Mouse (Mus musculus) CH12.LX (cell line): ENCODE measurements around the gene Tgfb1. TPM values are rescaled to one million over a fixed set of nuclear protein-coding genes. Genes with fewer than 3 reads are reported as not detected.

Experiments used
- DNase-seq: peaks from one replicate; pipeline ENCODE4 v3.0.0-alpha.2; 2013; ENCODE audit errors: extremely low read depth
- H3K27ac ChIP-seq: 2 replicates; pipeline ENCODE4 v1.5.1; 2012; ENCODE audit warnings: low read depth, mild to moderate bottlenecking, control low read depth, moderate library complexity; ENCODE audit not compliant: insufficient read depth
- H3K27me3 ChIP-seq: replicated peaks from 2 replicates; pipeline ENCODE3; 2012; ENCODE audit warnings: inconsistent platforms
- H3K36me3 ChIP-seq, 2 experiments: replicated peaks in 1 of 2; 2 replicates each; pipeline versions ENCODE3 to v1.6.1; 2012; ENCODE audit warnings: inconsistent platforms in 1 of 2, low read length in 1 of 2, mild to moderate bottlenecking in 1 of 2, mixed read lengths in 1 of 2, moderate library complexity in 1 of 2; ENCODE audit not compliant: control insufficient read depth in 1 of 2, insufficient read depth in 1 of 2
- H3K4me1 ChIP-seq, 2 experiments: 2 replicates each; pipeline ENCODE4 v1.6.1; 2012; ENCODE audit warnings: inconsistent platforms in 1 of 2, moderate library complexity in 1 of 2; ENCODE audit not compliant: insufficient read depth in 2 of 2, control insufficient read depth in 1 of 2
- H3K4me2 ChIP-seq: 2 replicates; pipeline ENCODE4 v1.6.1; 2012; ENCODE audit warnings: low read depth, mild to moderate bottlenecking, control low read depth; ENCODE audit not compliant: poor library complexity, insufficient read depth, severe bottlenecking
- H3K4me3 ChIP-seq, 3 experiments: fragments of 150-350 bp in 1 of 3; sonication (generic) in 1 of 3; replicated peaks in 1 of 3; 2 replicates each; pipeline versions ENCODE3 to v1.5.1; 2011 to 2012; ENCODE audit warnings: low read depth in 2 of 3, low read length in 2 of 3, mild to moderate bottlenecking in 2 of 3, moderate library complexity in 2 of 3, control low read depth in 1 of 3, improper control_type of control experiment in 1 of 3, inconsistent platforms in 1 of 3, mixed read lengths in 1 of 3; ENCODE audit not compliant: poor library complexity in 1 of 3
- H3K79me2 ChIP-seq: replicated peaks from 2 replicates; pipeline ENCODE4 v1.6.1; 2012; ENCODE audit warnings: mild to moderate bottlenecking, moderate library complexity; ENCODE audit not compliant: control insufficient read depth, poor library complexity, insufficient read depth, severe bottlenecking; ENCODE audit errors: extremely low read depth
- H3K9ac ChIP-seq: 2 replicates; pipeline ENCODE4 v1.6.1; 2012; ENCODE audit warnings: low read depth, mild to moderate bottlenecking, control low read depth, moderate library complexity; ENCODE audit not compliant: insufficient read depth
- H3K9me3 ChIP-seq: replicated peaks from 2 replicates; pipeline ENCODE3; 2012; ENCODE audit warnings: low read length, inconsistent platforms, mixed read lengths
- CHD1 ChIP-seq: IDR thresholded peaks from 2 replicates; pipeline ENCODE4 v1.6.1; 2012; ENCODE audit warnings: low read depth, low read length, improper control_type of control experiment, inconsistent platforms
- CHD2 ChIP-seq: IDR thresholded peaks from 2 replicates; pipeline ENCODE4 v1.6.1; 2011; ENCODE audit warnings: low read length, improper control_type of control experiment
- CTCF ChIP-seq, 2 experiments: IDR thresholded peaks in 1 of 2; conservative IDR thresholded peaks in 1 of 2; 2 replicates each; pipeline ENCODE4 v1.5.1; 2011 to 2012; ENCODE audit warnings: low read depth in 2 of 2, low read length in 2 of 2, improper control_type of control experiment in 1 of 2, inconsistent platforms in 1 of 2, mild to moderate bottlenecking in 1 of 2, moderate library complexity in 1 of 2
- ELF1 ChIP-seq: IDR thresholded peaks from 2 replicates; pipeline ENCODE4 v1.6.1; 2014; ENCODE audit warnings: low read depth, mild to moderate bottlenecking, inconsistent platforms, low read length, improper control_type of control experiment
- EP300 ChIP-seq: IDR thresholded peaks from 2 replicates; pipeline ENCODE4 v1.6.1; 2011; ENCODE audit warnings: low read length, improper control_type of control experiment
- ETS1 ChIP-seq: conservative IDR thresholded peaks from 2 replicates; pipeline ENCODE4 v1.6.1; 2012; ENCODE audit warnings: low read depth, mild to moderate bottlenecking, inconsistent platforms, low read length, improper control_type of control experiment, moderate library complexity
- GABPA ChIP-seq: IDR thresholded peaks from 2 replicates; pipeline ENCODE4 v1.6.1; 2012; ENCODE audit warnings: low read depth, low read length, improper control_type of control experiment, inconsistent platforms; ENCODE audit not compliant: insufficient replicate concordance
- IRF4 ChIP-seq: IDR thresholded peaks from 2 replicates; pipeline ENCODE4 v1.6.1; 2014; ENCODE audit warnings: low read depth, mild to moderate bottlenecking, inconsistent platforms, low read length, improper control_type of control experiment
- JUN ChIP-seq: IDR thresholded peaks from 2 replicates; pipeline ENCODE4 v1.6.1; 2011; ENCODE audit warnings: low read depth, mild to moderate bottlenecking, low read length, improper control_type of control experiment, moderate library complexity; ENCODE audit not compliant: insufficient read depth
- JUND ChIP-seq: conservative IDR thresholded peaks from 2 replicates; pipeline ENCODE4 v1.6.1; 2011; ENCODE audit warnings: low read depth, low read length, improper control_type of control experiment
- MAX ChIP-seq: IDR thresholded peaks from 2 replicates; pipeline ENCODE4 v1.6.1; 2011; ENCODE audit warnings: low read length, improper control_type of control experiment
- MXI1 ChIP-seq: IDR thresholded peaks from 2 replicates; pipeline ENCODE4 v1.6.1; 2011; ENCODE audit warnings: mild to moderate bottlenecking, low read depth, low read length, improper control_type of control experiment
- POLR2A ChIP-seq: IDR thresholded peaks from 2 replicates; pipeline ENCODE4 v1.6.1; 2011; ENCODE audit warnings: low read depth, mild to moderate bottlenecking, improper control_type of control experiment, low read length
- RAD21 ChIP-seq: IDR thresholded peaks from 2 replicates; pipeline ENCODE4 v1.6.1; 2011; ENCODE audit warnings: low read depth, mild to moderate bottlenecking, low read length, improper control_type of control experiment, moderate library complexity
- RCOR1 ChIP-seq: conservative IDR thresholded peaks from 2 replicates; pipeline ENCODE4 v1.6.1; 2012; ENCODE audit warnings: low read depth, mild to moderate bottlenecking, inconsistent platforms, low read length, improper control_type of control experiment
- SIN3A ChIP-seq: IDR thresholded peaks from 2 replicates; pipeline ENCODE4 v1.6.1; 2012; ENCODE audit warnings: low read length, improper control_type of control experiment, inconsistent platforms
- SMC3 ChIP-seq: IDR thresholded peaks from 2 replicates; pipeline ENCODE4 v1.6.1; 2011; ENCODE audit warnings: low read depth, low read length, improper control_type of control experiment
- TBP ChIP-seq: conservative IDR thresholded peaks from 2 replicates; pipeline ENCODE4 v1.6.1; 2011; ENCODE audit warnings: low read depth, low read length, improper control_type of control experiment
- TCF12 ChIP-seq: IDR thresholded peaks from 2 replicates; pipeline ENCODE4 v1.6.1; 2014; ENCODE audit warnings: low read depth, mild to moderate bottlenecking, inconsistent platforms, low read length, improper control_type of control experiment
- UBTF ChIP-seq: IDR thresholded peaks from 2 replicates; pipeline ENCODE4 v1.6.1; 2012; ENCODE audit warnings: low read depth, mild to moderate bottlenecking, inconsistent platforms, low read length, improper control_type of control experiment, moderate library complexity
- USF1 ChIP-seq: IDR thresholded peaks from 2 replicates; pipeline ENCODE4 v1.6.1; 2014; ENCODE audit warnings: low read depth, mild to moderate bottlenecking, inconsistent platforms, low read length, improper control_type of control experiment
- USF2 ChIP-seq: conservative IDR thresholded peaks from 2 replicates; pipeline ENCODE4 v1.6.1; 2011; ENCODE audit warnings: low read depth, low read length, improper control_type of control experiment
- ZMIZ1 ChIP-seq: IDR thresholded peaks from 2 replicates; pipeline ENCODE4 v1.6.1; 2012; ENCODE audit warnings: low read depth, mild to moderate bottlenecking, inconsistent platforms, low read length, improper control_type of control experiment
- dilution Hi-C: fragments of 300-500 bp; cut with MboI; formaldehyde crosslinking; loops from 2 replicates; pipeline ENCODE4 v1.14.3; 2020; ENCODE audit warnings: low sequenced_read_pairs; ENCODE audit not compliant: extremely low pct_unique_long_range_greater_than_20kb, extremely low pct_ligation_motif_present
- in situ Hi-C: fragments of 300-500 bp; cut with MboI; formaldehyde crosslinking; loops from 3 replicates; pipeline ENCODE4 v1.14.3; 2019; ENCODE audit warnings: low sequenced_read_pairs, low pct_ligation_motif_present, low pct_unique_long_range_greater_than_20kb, mixed read lengths
- polyA plus RNA-seq: library from polyadenylated mRNA; unstranded; fragments of >175 nt; gene quantifications from 2 replicates; pipeline ENCODE4 v1.2.1, GENCODE M21; 2012; ENCODE audit warnings: low read depth; ENCODE audit not compliant: insufficient read length
- total RNA-seq, 2 experiments: library from RNA; depleted of rRNA; stranded (reverse); fragments of 300-350 nt in 1 of 2; fragments of >200 nt in 1 of 2; gene quantifications; 2 replicates each; pipeline ENCODE4 v1.2.3; 2012 to 2014

Gene Tgfb1
- total and polyA plus RNA-seq, 3 experiments: 9.2 to 109 (median 25.9) TPM

- TF ChIP-seq ETS1: peak; percentile 25
- TF ChIP-seq USF1: no peak; the same call in 1 of the 2 replicates
- no peak for TF ChIP-seq UBTF
- no peak for TF ChIP-seq CHD1
- peak; percentile 71; the same call in 1 of the 2 replicates for TF ChIP-seq TBP
- TF ChIP-seq EP300: no peak
- TF ChIP-seq USF2: no peak
- TF ChIP-seq JUND: no peak
- TF ChIP-seq RCOR1: no peak
- TF ChIP-seq SIN3A: peak; percentile 87
- TF ChIP-seq CHD2: peak; percentile 81
- TF ChIP-seq CTCF (conservative IDR thresholded peaks at IDR 0.05 in 1 of 2, IDR thresholded peaks at IDR 0.05 in 1 of 2; ENCODE audit: low read depth in 2 of 2, low read length in 2 of 2): no peak
- peak; percentile 80 for TF ChIP-seq POLR2A
- peak; percentile 95 for TF ChIP-seq ELF1
- TF ChIP-seq JUN: no peak
- TF ChIP-seq SMC3: no peak
- TF ChIP-seq GABPA: no peak
- peak; percentile 51 for TF ChIP-seq TCF12
- 0 out of 2 replicates have a peak, but pooled peaks have one; percentile 10 for TF ChIP-seq IRF4
Measured at GRCm38 (mm10) chr7:25718788-25719417, 32.1 kb downstream of the Tgfb1 start, which contains the start of gene Ccdc97 (continued).

GRCm38 (mm10) chr7:25719761-25720610, 33.2 kb downstream of the Tgfb1 start:
- dilution Hi-C loops (no loop called here), in situ Hi-C loops (loop anchor here (5.0 kb wide), 1 partner anchor 32 kb away; the partner anchor contains the start of gene Hnrnpul1)
- peak; percentile 72 to 96 for TF ChIP-seq CTCF (conservative IDR thresholded peaks at IDR 0.05 in 1 of 2, IDR thresholded peaks at IDR 0.05 in 1 of 2; ENCODE audit: low read depth in 2 of 2, low read length in 2 of 2)
- peak; percentile 44 for TF ChIP-seq RAD21
- TF ChIP-seq MXI1: no peak
- peak; percentile 42 for TF ChIP-seq SMC3
- TF ChIP-seq MAX: no peak
- TF ChIP-seq EP300: no peak
- no peak for TF ChIP-seq RCOR1
- 0 out of 2 replicates have a peak, but pooled peaks have one; percentile 26 for TF ChIP-seq ZMIZ1
- H3K4me1 ChIP-seq: peaks cover 3 to 27% of the 10 kb centered on the region in 2 experiments; a peak in 3 of 4 replicates
- H3K27me3 ChIP-seq: no peaks in the 10 kb centered on the region
- peak overlapping the region; percentile 78; the same call in 1 of the 2 replicates for H3K4me2 ChIP-seq
- peaks cover 15% of the 10 kb centered on the region for H3K79me2 ChIP-seq
- H3K4me3 ChIP-seq: no peak overlapping the region
- peak; percentile 54 for DNase-seq
- peaks cover 54 to 72% of the 10 kb centered on the region in 2 experiments for H3K36me3 ChIP-seq
- H3K9me3 ChIP-seq: no peaks in the 10 kb centered on the region
- 0 out of 2 replicates have a peak overlapping the region, but pooled peaks have one; percentile 34 for H3K9ac ChIP-seq
- H3K27ac ChIP-seq: peak overlapping the region; percentile 47; the same call in 1 of the 2 replicates
